Mouse (Mus musculus) neural tube, embryonic 14.5 days (tissue): ENCODE data around the gene Cwf19l1. TPM values are rescaled to one million over a fixed set of nuclear protein-coding genes. Genes with fewer than 3 reads are reported as not detected.
"Not testable (repeated sequence)": the region's sequence is repeated elsewhere in the genome, so short reads cannot be mapped to it uniquely, and the experiment has no call there.

Experiments
- ATAC-seq: fragments of 200-750 bp; cut with Nextera tagmentation; 2 replicates; pipeline ENCODE4 v1.8.0; 2017; ENCODE audit warnings: low read depth, mild to moderate bottlenecking, moderate TSS enrichment, moderate library complexity
- H3K27ac ChIP-seq: fragments of 300-500 bp; sonication (generic); 2 replicates; pipeline ENCODE4 v1.5.1; 2014; ENCODE audit warnings: low read depth, mild to moderate bottlenecking, control low read depth, low read length, moderate library complexity, mixed read lengths
- H3K27me3 ChIP-seq: fragments of 300-500 bp; sonication (generic); 2 replicates; pipeline ENCODE4 v1.6.1; 2014; ENCODE audit warnings: low read length; ENCODE audit not compliant: control insufficient read depth, insufficient read depth
- H3K36me3 ChIP-seq: fragments of 300-500 bp; sonication (generic); 2 replicates; pipeline ENCODE4 v1.6.1; 2014; ENCODE audit warnings: low read length, mixed read lengths; ENCODE audit not compliant: control insufficient read depth, insufficient read depth
- H3K4me1 ChIP-seq: fragments of 300-500 bp; sonication (generic); 2 replicates; pipeline ENCODE4 v1.6.1; 2014; ENCODE audit warnings: low read length; ENCODE audit not compliant: control insufficient read depth, insufficient read depth
- H3K4me2 ChIP-seq: fragments of 300-500 bp; sonication (generic); 2 replicates; pipeline ENCODE4 v1.6.1; 2014; ENCODE audit warnings: mild to moderate bottlenecking, low read depth, low read length, control low read depth
- H3K4me3 ChIP-seq: fragments of 300-500 bp; sonication (generic); 2 replicates; pipeline ENCODE4 v1.5.1; 2014; ENCODE audit warnings: low read depth, low read length, control low read depth, mixed read lengths
- H3K9ac ChIP-seq: fragments of 300-500 bp; sonication (generic); replicated peaks from 2 replicates; pipeline ENCODE4 v1.6.1; 2014; ENCODE audit warnings: low read depth, mild to moderate bottlenecking, control low read depth, low read length, mixed read lengths
- H3K9me3 ChIP-seq: fragments of 300-500 bp; sonication (generic); 2 replicates; pipeline ENCODE4 v1.6.1; 2016; ENCODE audit warnings: low read length; ENCODE audit not compliant: control insufficient read depth
- WGBS: fragments of 180-500 bp; shearing (Covaris S2); extraction: QIAGEN DNeasy Blood & Tissue Kit; methylation state at CpG from one replicate; pipeline ENCODE4 v1.1.7; 2014; 5-methylcytosine and 5-hydroxymethylcytosine counted together
- polyA plus RNA-seq: library from polyadenylated mRNA; unstranded; fragments of >200 nt; fragmentation: Nextera tagmentation; extraction: Ambion mirVana; gene quantifications from 2 replicates; pipeline ENCODE4 v1.2.1, GENCODE M21; 2014

The Cwf19l1 gene
- polyA plus RNA-seq, 1 experiment from 2014 or later: 32.2 TPM

- no peak overlapping the region for H3K9ac ChIP-seq
- H3K9me3 ChIP-seq: no peaks in the 10 kb centered on the region
- ATAC-seq: no peak
- no peak overlapping the region for H3K27ac ChIP-seq
- peaks cover 60% of the 10 kb centered on the region for H3K36me3 ChIP-seq
- H3K4me2 ChIP-seq: no peak overlapping the region
- WGBS: 92% methylated on average over 10 of the region's 10 CpGs
- no peaks in the 10 kb centered on the region for H3K4me1 ChIP-seq
- no peaks in the 10 kb centered on the region for H3K27me3 ChIP-seq
- no peak overlapping the region for H3K4me3 ChIP-seq
Measured at GRCm38 (mm10) chr19:44127729-44128497, 7.8 kb downstream of the Cwf19l1 start.

- ATAC-seq: no peak
- no peak overlapping the region for H3K27ac ChIP-seq
- no peaks in the 10 kb centered on the region for H3K9me3 ChIP-seq
- H3K4me2 ChIP-seq: no peak overlapping the region
- H3K9ac ChIP-seq: no peak overlapping the region
- no peaks in the 10 kb centered on the region for H3K27me3 ChIP-seq
- no peaks in the 10 kb centered on the region for H3K4me1 ChIP-seq
- no peak overlapping the region for H3K4me3 ChIP-seq
- H3K36me3 ChIP-seq: peaks cover 59% of the 10 kb centered on the region
- 89% methylated on average over 7 of the region's 7 CpGs for WGBS
Measured at GRCm38 (mm10) chr19:44121137-44121536, 14.5 kb downstream of the Cwf19l1 start.

GRCm38 (mm10) chr19:44120686-44121085 is 15.0 kb downstream of the Cwf19l1 start:
- not testable (repeated sequence) for ATAC-seq, H3K9me3 ChIP-seq, H3K9ac ChIP-seq, H3K27me3 ChIP-seq, H3K4me3 ChIP-seq, H3K4me1 ChIP-seq, H3K4me2 ChIP-seq, H3K27ac ChIP-seq
- WGBS: 94% methylated on average over 7 of the region's 9 CpGs
- peaks cover 61% of the 10 kb centered on the region for H3K36me3 ChIP-seq

- H3K4me2 ChIP-seq: no peak overlapping the region
- peaks cover 52% of the 10 kb centered on the region for H3K36me3 ChIP-seq
- H3K27ac ChIP-seq: no peak overlapping the region
- no peak overlapping the region for H3K4me3 ChIP-seq
- no peak overlapping the region for H3K9ac ChIP-seq
- no peaks in the 10 kb centered on the region for H3K9me3 ChIP-seq
- no peaks in the 10 kb centered on the region for H3K27me3 ChIP-seq
- no peaks in the 10 kb centered on the region for H3K4me1 ChIP-seq
- ATAC-seq: no peak
Measured at GRCm38 (mm10) chr19:44117793-44118192, 17.9 kb downstream of the Cwf19l1 start.

- Histone ChIP-seq H3K9ac (no peak overlapping the region), H3K9me3 (no peaks in the 10 kb centered on the region), H3K27ac (no peak overlapping the region), H3K27me3 (no peaks in the 10 kb centered on the region), H3K4me3 (no peak overlapping the region), H3K4me2 (no peak overlapping the region), H3K36me3 (peaks cover 39% of the 10 kb centered on the region), H3K4me1 (peaks cover 5% of the 10 kb centered on the region)
- 51% methylated on average over 7 of the region's 7 CpGs for WGBS
- ATAC-seq: no peak
Measured at GRCm38 (mm10) chr19:44111706-44112105, 24.0 kb downstream of the Cwf19l1 start.

DNA sequence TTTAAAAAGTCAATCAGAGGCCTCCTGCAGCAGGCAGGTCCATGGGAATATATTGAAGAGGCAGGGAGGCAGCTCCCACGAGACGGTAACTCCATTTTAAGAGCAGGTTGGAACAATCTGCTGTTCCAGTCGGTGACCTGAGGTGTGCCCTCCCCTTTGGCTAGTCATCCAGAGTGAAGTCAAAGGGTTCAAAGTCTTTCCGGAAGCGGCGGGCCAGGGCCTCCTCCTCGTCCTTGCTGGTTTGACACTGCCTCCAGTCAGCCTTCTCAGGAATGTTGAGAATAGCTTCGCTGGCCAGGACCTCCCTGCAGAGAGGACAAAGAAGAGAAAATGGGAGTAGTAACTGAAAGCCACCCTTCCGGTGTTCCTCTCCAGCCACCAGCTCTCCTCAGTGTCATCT is 25.3 kb downstream of the Cwf19l1 start:
- Histone ChIP-seq H3K27ac (no peak overlapping the region), H3K36me3 (peaks cover 31% of the 10 kb centered on the region), H3K4me1 (peaks cover 12% of the 10 kb centered on the region), H3K9me3 (no peaks in the 10 kb centered on the region), H3K9ac (no peak overlapping the region), H3K4me3 (no peak overlapping the region), H3K4me2 (no peak overlapping the region), H3K27me3 (no peaks in the 10 kb centered on the region)
- 89% methylated on average over 9 of the region's 9 CpGs for WGBS
- no peak for ATAC-seq

- Histone ChIP-seq H3K9me3 (no peaks in the 10 kb centered on the region), H3K9ac (no peak overlapping the region), H3K27ac (no peak overlapping the region), H3K27me3 (no peaks in the 10 kb centered on the region), H3K4me1 (peaks cover 12% of the 10 kb centered on the region), H3K4me2 (no peak overlapping the region), H3K36me3 (peaks cover 26% of the 10 kb centered on the region), H3K4me3 (no peak overlapping the region)
- no peak for ATAC-seq
Measured at GRCm38 (mm10) chr19:44108996-44109395, 26.7 kb downstream of the Cwf19l1 start.

DNA sequence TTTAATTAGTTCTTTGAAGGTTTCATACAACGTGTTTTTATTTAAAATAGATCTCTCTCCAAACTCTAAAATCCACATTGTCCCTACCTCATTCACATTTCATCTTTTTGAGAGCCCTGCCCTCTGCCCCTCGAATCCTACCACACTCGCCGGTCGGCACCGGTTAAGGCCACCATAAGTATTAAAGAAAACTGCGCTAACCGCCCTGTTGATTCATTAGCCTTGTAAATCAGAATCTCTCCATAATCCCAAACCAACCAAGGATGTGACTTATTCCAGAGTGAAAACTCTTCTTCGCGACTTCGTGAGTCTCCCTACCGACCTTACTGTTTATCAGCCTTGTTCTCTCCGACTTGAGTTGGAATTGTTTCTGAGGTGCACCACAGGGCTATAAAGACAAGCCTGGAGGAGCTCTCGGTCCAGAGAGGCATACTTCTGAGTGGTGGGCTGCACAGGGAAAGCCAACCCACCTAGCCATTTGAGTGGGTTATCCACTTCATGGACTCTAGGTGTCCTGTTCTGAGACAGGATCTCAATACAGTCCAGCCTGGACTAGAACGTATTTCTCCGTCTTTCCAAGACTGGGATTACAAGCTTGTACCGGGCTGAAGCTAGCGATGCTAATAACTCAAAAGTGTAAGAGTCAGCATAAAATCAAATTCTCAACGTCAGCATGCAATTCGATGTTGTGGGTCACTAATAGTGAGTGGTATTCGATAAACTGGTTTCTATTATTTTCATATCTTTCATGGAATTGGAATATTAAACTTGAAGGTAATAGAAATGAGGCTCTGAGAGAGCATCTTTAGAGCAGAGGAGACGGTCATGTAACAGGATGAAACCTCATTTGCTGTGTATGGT is 27.8 kb downstream of the Cwf19l1 start:
- Histone ChIP-seq H3K27me3 (no peaks in the 10 kb centered on the region), H3K4me1 (peaks cover 12% of the 10 kb centered on the region), H3K4me3 (peak overlapping the region; percentile 78), H3K9me3 (no peaks in the 10 kb centered on the region), H3K4me2 (peak overlapping the region; percentile 82), H3K27ac (no peak overlapping the region), H3K9ac (peak overlapping the region; percentile 93), H3K36me3 (peaks cover 19% of the 10 kb centered on the region)
- 30% methylated on average over 22 of the region's 22 CpGs for WGBS
- peak; percentile 41; the same call in 1 of the 2 replicates for ATAC-seq
